Mouse (Mus musculus) retina, adult 2 months (tissue): Measurements from ENCODE around the gene Vps13d.

Experiments
- DNase-seq: peaks from one replicate; pipeline ENCODE4 v3.0.0-alpha.2; 2012; ENCODE audit warnings: low read depth, low spot score

The Vps13d gene

DNA sequence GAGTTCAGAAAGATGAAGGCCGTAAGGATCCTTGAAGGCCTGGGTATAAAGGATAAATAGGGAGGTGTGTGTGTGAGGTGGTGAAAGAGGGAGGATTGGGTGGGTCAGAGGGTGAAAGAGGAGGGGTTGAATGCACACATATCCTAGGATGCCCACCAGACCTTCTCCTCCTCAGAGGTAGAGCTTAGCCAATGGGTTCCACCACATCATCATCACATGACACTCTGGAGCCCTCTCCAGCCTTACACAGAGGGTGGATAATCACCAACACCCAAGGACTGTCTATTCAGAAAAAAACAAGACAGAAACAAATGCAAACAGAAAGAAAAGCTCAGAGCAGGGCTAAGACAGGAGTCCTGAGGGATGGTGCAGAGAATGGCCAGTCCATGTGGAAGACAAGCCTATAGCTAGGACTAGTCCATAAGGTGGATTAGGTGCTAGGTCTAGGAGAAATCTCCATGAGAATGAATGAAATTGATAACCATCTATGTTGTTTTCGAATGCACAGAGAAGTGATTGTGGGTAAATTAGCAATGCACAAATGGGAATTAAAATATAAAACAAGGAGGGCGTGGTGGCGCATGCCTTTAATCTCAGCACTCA is 188.8 kb downstream of the Vps13d start:
- DNase-seq, result no peak

DNA sequence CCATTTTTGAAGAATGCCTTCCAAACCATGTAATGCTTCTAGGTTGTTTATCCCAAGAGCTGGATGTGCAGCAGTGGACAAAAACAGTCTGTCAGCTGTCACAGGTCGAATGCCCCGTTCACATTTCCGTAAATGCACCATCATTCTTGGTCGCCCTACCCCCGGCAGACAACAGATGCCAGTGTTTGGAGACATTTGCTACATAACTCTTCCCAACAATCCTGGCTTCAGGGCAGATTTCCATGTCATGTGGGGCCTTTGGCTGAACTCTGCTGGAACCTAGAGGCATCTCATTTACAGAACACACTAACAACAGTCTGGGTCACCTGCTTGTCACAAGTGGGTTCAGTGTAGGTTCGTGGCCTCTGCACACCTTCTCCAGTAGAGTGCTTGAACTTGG is 190.6 kb downstream of the Vps13d start:
- no peak for DNase-seq

DNA sequence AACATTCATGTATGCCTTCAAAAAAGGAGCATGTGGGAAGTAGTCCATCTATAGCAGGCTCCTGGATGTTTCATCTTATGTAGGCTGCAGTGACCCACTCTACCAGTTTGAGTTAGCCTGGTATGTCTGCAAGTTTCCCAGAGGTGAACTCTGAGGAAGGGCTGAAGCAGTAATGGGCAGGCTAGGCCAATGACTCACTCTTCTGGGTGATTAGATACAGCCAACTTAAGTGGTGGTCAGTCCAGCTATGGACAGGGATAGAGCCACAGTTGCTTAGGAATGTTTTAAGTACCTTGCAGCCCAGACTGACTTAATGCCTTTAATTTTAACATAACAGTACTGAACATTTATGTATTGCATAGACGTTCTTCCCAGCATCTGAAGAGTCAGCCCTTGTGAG is 192.1 kb downstream of the Vps13d start:
- no peak for DNase-seq

DNA sequence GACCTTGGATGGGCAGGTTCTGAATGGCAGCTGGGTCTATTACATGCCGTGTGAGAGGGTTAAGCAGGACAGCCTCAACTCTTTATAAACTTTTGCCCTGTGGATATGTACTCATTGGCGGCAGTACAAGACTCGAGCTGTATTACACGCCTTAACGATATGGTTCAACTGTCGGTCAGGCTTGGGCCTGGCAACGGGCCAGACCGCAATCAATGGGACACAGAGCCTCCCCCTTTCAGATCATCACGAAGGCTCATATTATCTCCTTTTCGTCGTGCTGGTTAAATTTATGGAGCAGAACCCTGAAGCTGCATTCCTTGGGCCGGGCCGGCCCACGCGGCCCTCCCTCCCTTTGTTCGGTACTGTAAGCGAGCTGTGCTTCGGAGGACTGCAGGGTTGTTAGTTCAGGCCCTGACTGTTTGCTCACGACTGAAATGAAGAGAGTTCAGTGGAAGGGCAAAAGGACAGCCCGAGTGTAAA is 194.9 kb downstream of the Vps13d start:
- DNase-seq, result no peak

DNA sequence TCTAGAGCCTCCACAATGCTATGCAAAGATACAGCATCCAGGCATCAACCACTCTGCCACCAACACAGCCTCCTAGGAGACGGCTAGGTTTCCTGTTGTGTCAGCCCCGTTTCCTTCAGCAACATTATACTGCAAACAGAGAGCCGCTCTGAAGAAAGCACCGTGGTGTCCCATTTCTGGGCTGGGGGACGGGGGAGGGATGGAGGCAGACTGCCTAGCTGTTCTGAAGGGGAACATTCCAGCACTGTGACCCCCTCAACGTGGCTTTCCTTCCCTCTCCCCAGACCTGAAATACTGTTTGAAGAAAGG is 195.3 kb downstream of the Vps13d start:
- no peak for DNase-seq

DNA sequence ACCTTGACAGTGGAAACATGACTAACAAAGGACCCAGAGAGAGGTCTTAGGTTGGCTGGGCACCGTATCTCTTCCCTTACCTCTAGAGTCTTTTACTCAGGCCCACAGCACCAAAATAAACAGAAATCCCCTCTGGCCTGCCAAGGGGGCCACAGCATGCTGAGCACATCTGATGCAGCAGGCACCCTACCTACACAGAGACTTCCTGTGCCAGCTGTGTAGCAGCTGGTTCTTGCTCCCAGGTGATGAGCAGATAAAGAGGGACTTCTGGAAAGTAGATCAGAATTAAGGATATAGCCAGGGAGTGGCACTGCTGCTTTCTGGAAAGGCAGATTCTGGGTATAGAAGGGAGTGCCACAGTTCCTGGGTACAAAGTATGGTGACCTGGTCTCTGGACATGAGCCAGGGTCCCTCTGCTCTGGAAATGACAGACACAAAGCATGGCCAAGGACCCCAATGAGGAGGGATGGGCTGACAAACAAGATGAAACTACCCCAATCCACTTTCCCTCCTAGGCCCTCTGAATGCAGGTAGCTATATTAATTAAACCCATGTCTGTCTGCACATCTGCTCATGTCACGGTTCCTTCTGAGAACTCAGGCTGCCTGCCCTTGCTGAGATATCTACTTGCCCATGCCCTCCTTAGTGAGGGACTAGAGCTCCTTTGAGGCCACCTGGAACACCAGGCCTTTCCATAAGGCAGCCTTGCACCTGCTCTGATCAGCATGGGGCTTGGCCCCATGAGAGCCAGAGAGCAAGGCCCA is 195.8 kb downstream of the Vps13d start:
- DNase-seq, result no peak

DNA sequence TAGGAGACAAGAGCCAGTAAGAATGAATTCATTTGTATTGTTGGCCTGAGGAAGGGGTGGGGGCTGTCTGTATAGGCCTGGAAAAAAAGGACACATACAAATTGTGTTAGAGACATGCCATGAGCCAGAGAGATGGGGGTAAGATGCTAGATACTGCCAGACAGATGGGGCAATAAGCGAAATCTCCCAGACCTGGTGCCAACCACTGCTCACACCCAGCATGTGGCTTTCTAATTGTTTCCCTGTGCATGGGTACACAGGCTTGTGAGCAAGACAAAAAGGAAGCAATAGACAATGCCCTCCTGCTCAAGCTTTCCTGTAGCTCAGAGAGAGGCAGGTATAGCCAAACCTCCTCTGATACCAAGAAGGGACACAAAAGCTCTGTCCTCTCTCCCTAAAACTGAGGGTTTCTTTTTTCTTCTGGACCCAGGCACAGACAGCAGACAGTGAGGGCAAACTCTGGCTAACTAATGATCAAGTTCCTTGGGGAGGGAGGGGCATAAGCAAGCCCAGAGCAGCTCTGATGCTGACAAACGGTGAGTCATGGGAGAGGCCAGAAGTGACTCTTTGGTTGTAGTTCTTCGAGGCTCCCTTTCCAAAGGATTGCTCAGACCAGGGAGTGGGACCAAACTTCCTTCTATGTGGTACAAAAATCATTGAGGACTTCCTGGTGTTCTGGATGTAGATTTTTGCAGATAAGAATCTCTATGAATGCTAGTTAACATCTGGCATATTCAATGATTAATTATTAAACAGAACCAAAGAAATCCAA is 196.7 kb downstream of the Vps13d start:
- no peak for DNase-seq

DNA sequence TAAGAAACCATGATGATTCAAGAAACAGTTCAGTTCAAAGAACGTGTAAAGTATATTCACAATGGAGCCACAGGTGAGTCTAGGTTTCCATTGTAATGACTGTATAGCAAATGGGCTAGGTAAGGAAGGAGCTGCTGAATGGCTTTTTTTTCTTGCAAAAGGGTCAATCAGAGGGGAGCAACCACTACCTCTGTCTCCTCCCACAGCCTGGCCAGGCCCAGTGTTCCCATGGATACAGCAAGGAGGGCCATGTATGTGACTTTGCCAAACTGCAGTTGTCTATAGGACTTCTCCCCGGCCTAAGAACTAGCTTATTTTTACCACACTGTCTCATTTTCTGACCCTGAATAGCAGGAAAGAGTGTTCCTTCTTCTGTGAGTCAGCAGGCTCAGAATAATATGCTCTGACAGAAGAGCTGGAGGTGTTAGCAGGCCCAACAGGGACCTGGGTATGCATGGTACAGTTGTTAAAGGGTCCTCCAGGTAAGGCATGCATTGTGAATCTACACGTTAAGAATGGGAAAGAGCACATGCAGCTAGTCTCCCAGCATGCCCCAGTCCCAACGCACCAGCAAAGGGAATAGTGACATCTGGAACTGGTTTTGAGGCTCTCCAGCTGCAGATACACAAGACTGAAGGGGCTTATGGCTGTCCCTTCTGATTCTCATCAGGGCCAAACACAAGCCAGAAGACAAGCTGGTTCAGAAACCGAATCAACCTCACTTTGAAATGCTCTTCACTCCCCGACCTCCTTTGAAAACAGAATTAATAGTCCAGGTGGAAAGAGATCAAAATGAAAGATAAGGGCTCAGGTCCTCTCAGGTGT is 197.6 kb downstream of the Vps13d start:
- DNase-seq, result no peak

DNA sequence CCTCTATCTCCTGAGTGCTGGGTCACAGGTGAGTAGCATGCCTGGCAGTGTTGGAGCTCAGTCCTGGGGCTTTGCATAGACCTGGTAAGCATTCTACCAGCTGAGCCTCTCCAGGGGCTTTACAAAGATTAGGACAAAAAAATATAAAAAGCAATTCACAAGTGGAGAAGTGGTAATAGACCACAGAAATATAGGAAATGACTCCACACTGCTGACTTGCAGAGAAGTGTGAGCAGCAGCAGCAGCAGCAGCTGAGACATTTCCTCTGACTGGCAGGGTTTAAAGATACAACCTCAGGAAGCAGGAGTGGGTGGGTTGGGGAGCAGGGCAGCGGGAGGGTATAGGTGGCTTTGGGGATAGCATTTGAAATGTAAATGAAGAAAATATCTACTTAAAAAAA is 199.0 kb downstream of the Vps13d start:
- DNase-seq, result no peak

DNA sequence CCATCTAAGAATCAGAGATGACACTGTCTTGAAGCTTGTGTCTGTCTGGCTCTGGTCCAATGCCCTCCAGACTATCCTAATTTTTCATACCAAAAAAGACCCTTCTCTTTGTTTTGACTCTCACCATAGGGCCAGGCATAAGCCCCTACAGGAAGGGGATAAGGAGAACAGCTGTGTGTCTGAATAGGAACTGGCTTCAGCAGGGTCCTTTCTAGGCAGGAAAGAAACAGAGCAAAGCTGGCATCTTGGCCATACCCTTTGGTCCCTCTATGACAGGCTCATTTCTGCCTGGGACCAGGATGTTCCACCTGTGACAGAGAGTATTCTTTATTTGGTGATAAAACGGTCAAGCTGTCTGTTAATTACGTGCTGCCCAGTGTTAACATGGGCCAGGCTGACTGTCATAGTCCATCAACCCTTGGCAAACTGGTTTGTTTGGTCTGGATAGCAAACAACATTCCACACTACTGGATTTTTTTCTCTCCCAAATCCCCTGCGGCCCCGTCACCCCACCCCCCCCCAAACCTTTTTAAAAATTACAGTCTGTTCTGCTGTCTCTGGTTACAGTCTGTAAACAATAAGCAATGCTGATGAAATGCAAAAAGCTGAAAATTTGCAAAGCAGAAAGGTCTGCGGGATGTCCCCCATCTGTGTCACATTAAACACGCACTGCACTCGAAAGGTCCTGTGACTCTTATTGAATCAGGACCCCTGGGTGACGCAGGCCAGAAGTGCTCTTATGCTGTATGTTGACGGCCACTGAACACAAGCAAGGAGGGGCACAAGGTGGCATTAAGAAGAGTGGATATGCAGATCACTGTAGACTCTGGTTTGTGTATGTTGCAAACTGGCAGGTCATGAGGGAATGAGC is 201.5 kb downstream of the Vps13d start:
- DNase-seq, result no peak

DNA sequence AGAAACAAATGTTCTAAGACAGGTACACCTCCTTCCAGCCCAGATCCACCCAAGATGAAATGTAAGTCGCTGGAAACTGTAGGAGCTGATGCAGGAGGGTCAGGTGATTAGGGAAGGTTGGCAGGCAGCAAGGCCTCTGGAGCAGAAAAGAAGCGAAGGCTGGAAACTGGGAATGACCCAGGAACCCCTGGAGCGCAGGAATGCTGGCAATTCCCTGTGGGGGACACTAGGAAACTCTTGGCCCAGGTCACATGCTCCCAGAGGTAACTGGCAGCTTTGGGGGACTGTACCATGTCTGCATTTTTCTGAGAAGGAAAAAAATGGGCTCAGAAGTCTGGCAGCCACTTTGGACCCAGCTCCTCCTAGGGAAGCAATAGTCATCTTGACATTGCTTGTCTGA is 202.4 kb downstream of the Vps13d start:
- no peak for DNase-seq

DNA sequence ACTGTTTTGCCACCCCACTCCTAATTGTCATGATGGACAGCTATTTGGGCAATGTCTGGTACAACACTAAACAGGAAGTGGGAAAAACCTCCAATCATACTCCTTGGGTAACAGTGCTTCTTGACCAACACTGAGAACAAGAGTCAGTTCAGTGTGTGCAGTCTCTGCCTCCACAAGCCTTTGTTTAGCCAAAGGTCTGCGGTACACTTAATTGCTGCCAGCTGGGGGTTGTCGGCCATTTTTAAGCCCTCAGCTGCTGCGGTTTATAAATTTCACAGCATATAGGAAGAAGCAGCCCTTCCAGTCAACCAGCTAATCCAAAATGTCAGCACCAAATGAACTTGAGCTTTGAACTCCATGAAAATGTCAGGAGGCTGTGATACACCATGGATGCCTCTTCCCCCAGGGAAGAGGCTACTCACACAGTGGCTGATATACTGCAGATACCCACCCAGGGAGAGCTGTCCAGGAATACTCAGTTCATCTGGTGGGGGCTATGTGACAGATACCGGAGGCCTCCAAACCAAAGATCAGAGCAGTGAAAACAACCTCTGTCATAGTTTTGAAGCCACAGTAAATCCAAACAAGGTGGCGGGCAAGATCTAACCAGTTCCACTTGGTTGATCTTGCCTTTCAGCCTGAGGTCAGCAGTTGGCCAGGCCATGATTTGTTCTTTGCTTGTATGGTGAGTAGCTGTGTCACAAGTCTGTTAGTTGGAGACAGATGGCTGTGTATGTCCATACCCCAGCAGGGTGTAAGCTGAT is 206.2 kb downstream of the Vps13d start:
- DNase-seq, result no peak

DNA sequence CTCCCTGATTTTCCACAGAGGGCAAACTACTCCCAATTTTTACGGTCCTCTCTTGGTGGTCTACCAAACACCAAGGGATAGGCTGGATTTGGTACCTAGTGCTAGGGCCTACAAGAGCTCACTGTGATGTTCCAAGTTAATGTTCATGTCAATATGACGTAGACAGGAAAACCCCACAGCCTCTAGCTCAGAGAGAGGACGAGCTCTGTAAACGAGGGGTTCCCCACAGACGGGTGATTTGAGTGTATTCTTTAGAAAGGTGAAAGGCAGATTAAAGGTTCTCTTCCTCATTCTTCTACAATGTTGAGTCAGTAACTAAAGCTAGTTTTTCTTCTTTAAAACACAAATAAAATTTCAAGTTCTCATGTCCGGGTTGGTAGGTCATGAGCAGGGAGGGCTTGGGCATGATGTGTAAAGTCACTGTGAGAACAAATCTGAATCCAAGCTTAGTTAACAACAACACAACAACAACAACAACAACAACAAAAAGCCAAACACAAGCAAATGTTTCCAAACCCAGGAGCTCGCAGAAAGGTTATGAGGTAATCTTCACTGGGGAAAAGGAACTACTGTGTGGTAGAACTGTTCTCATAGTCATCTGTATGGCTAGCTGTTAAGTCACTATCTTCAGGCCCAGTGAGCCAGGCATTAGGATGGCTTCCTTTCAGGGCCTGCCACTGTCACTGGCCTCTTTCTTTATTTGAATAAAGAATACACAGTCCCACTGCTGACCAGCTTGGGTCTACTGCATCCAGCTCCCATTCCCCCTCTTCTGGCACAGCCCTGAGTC is 208.6 kb downstream of the Vps13d start:
- DNase-seq, result no peak

DNA sequence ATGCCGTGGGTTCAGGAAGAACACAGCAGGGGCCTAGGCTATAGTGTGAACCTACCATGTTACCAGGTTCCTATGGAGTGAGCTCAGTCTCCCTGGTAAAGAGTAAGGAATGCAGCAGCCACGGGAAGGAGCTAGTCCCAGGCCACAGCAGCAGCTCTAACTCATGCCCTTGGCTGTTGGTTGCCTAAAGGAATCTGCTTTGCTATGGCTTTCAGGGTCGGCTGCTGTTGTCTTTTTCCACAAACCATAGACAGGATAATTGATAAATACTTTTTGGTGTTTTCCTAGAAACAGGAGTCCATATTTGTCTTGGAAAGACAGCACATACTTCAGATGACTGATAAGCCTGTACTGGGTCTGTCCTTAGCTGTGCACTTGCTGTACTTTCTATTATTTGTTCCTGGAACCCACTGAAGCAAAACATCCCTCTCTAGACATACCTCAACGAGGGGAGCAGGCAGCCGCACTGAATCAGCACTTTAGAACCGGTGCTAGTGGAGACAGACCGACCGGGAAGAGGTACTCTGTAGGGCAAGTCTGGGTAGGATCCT is 210.9 kb downstream of the Vps13d start:
- no peak for DNase-seq

DNA sequence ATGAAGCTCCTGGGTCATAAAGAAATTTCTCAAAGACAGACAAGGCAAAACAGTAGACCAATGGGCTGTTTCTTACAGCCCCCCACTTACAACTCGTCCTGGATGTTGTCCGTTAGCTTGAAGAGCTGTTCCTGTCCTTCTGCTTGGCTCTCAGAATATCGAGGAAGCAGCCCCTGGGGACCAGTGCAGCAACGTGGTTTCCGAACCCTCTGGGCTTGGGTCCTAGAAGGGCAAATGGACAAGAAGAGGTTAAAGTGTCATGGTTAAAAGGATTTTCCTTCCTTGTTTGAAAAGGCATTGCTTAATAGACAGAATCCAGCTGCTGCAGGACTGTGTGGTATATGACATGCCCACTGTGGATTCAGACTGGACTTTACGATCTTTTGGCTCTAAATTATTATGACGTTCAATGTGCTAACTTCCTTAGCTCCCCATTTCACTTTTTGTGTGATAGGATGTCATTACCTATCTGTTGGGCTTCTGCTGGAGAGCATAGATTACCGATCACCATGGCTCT is 211.5 kb downstream of the Vps13d start:
- DNase-seq, result no peak

DNA sequence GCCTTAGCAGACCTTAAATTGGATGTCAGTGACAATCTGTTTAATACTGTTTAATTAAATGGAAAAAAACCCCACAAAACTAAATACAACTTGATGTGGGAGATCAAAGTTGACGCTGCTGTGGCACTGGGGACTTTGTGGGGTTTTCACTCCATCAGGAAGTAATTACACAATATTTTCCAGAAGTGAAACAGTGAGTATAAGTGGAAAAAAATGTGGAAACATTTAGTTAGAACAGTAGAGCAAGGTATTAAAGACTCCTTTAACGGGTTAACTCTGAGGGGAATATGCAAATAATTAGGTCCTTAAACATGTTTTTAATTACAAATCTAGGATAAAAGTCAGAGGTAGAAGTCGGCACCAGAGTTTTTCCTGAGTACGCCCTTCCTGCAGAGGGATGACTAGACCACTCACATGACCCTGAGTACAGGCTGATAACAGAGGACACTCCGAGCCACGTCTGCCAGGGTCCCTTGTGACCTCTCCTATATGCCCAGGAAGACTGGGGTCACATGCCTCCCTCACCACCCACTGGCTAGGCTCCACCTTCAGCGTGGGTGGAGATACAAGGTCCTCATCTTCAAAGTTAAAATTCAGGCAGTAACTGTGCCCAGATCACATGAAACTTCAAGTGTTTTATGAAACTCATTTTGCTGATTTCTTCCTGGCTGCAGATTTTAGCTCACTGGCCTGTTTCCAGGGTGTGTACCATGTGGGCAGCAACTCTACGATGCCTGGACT is 213.8 kb downstream of the Vps13d start:
- no peak for DNase-seq

DNA sequence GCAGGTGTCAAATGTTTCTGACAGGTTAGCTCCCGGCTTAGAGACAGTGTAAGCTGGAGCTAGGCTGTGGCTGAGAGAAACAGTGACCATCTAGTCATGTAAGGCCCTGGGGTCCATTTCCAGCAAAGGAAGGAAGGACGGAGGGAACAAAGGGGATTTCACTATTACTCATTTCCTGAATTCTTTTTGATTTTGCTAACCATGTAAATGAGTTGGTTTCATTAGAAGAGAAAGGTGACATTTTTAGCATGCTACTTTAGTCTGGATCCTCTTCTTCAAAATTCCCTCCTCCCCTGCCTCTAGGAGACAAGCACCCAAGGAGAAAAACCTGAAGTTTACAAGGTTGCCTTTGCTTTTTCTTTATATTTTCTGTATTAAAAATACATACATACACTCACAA is 214.7 kb downstream of the Vps13d start:
- DNase-seq, result no peak

DNA sequence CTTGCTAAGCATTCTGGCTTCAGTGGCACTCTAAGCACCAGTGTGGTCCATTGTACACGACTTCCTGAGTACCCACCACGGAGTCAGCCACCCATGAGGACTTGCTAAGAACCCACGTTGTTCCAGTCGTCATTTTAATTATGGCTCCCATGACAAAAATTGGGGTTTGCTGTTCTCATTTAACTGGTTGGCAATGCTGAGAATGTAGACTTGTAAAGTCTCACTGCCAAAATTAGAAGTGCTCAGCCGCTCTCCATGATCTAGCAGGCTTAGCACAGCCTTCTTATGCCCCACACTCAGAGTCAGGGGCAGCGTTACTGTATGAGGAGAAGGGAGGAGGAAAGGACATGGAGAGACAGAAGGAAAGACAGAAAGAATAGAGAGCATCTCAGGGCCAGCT is 216.8 kb downstream of the Vps13d start:
- DNase-seq, result no peak
